Mouse (Mus musculus) intestine, postnatal 0 days (tissue): Measurements from ENCODE around the gene Il12rb1. TPM values are rescaled to one million over a fixed set of nuclear protein-coding genes. Genes with fewer than 3 reads are reported as not detected.

Experiments
- ATAC-seq: fragments of 200-750 bp; cut with Nextera tagmentation; 2 replicates; pipeline ENCODE4 v1.8.0; 2017; ENCODE audit warnings: mild to moderate bottlenecking, moderate TSS enrichment, moderate library complexity
- H3K27ac ChIP-seq: fragments of 300-500 bp; sonication (generic); 2 replicates; pipeline ENCODE4 v1.5.1; 2014; ENCODE audit warnings: mild to moderate bottlenecking, low read depth, low read length, moderate library complexity
- H3K27me3 ChIP-seq: fragments of 300-500 bp; sonication (generic); replicated peaks from 2 replicates; pipeline ENCODE4 v1.6.1; 2014; ENCODE audit warnings: low read length, mixed read lengths; ENCODE audit not compliant: control insufficient read depth, insufficient read depth
- H3K36me3 ChIP-seq: fragments of 300-500 bp; sonication (generic); 2 replicates; pipeline ENCODE4 v1.6.1; 2014; ENCODE audit warnings: mild to moderate bottlenecking, moderate library complexity; ENCODE audit not compliant: control insufficient read depth, insufficient read depth
- H3K4me1 ChIP-seq: fragments of 300-500 bp; sonication (generic); replicated peaks from 2 replicates; pipeline ENCODE4 v1.6.1; 2014; ENCODE audit warnings: antibody characterized with exemption, low read length, mixed read lengths; ENCODE audit not compliant: control insufficient read depth, insufficient read depth
- H3K4me2 ChIP-seq: fragments of 300-500 bp; sonication (generic); replicated peaks from 2 replicates; pipeline ENCODE4 v1.6.1; 2014; ENCODE audit warnings: low read depth, mild to moderate bottlenecking, moderate library complexity
- H3K4me3 ChIP-seq: fragments of 300-500 bp; sonication (generic); 2 replicates; pipeline ENCODE4 v1.5.1; 2014; ENCODE audit warnings: low read depth, low read length
- H3K9ac ChIP-seq: fragments of 300-500 bp; sonication (generic); 2 replicates; pipeline ENCODE4 v1.6.1; 2014; ENCODE audit warnings: mild to moderate bottlenecking, low read depth, low read length
- H3K9me3 ChIP-seq: fragments of 300-500 bp; sonication (generic); 2 replicates; pipeline ENCODE4 v1.6.1; 2016; ENCODE audit warnings: mixed run types; ENCODE audit not compliant: control insufficient read depth
- CTCF ChIP-seq: sonication (generic); IDR thresholded peaks from 2 replicates; pipeline ENCODE4 v1.5.1; 2016; ENCODE audit warnings: low read depth, mild to moderate bottlenecking, control low read depth, antibody characterized with exemption, moderate library complexity
- WGBS: fragments of 180-500 bp; shearing (Covaris S2); extraction: QIAGEN DNeasy Blood & Tissue Kit; methylation state at CpG from one replicate; pipeline ENCODE4 v1.1.7; 2014; 5-methylcytosine and 5-hydroxymethylcytosine counted together
- polyA plus RNA-seq: library from polyadenylated mRNA; unstranded; fragments of >200 nt; fragmentation: Nextera tagmentation; extraction: Ambion mirVana; gene quantifications from 2 replicates; pipeline ENCODE4 v1.2.1, GENCODE M21; 2015

Gene Il12rb1
- polyA plus RNA-seq, 1 experiment from 2014 or later = 0.29 TPM

GRCm38 (mm10) chr8:70768231-70768776 lies 39.9 kb upstream of the Il12rb1 start:
- no peak for ATAC-seq
- H3K27ac ChIP-seq = no peak overlapping the region; the same call in 1 of the 2 replicates
- H3K4me1 ChIP-seq = peaks cover 8% of the 10 kb centered on the region; the same call in 1 of the 2 replicates
- H3K9me3 ChIP-seq = no peaks in the 10 kb centered on the region
- no peaks in the 10 kb centered on the region for H3K27me3 ChIP-seq
- H3K4me2 ChIP-seq = no peak overlapping the region
- 92% methylated on average over 32 of the region's 32 CpGs for WGBS
- no peak overlapping the region for H3K4me3 ChIP-seq
- TF ChIP-seq CTCF = no peak
- peaks cover 53% of the 10 kb centered on the region for H3K36me3 ChIP-seq
- H3K9ac ChIP-seq = no peak overlapping the region

GRCm38 (mm10) chr8:70768956-70769355 lies 39.3 kb upstream of the Il12rb1 start:
- no peak for ATAC-seq
- no peaks in the 10 kb centered on the region for H3K9me3 ChIP-seq
- H3K36me3 ChIP-seq = peaks cover 50% of the 10 kb centered on the region
- no peak overlapping the region for H3K4me3 ChIP-seq
- no peak overlapping the region for H3K4me2 ChIP-seq
- no peak for TF ChIP-seq CTCF
- no peaks in the 10 kb centered on the region for H3K27me3 ChIP-seq
- H3K4me1 ChIP-seq = peaks cover 15% of the 10 kb centered on the region; the same call in 1 of the 2 replicates
- H3K9ac ChIP-seq = no peak overlapping the region
- WGBS = 84% methylated on average over 16 of the region's 16 CpGs
- no peak overlapping the region for H3K27ac ChIP-seq

GRCm38 (mm10) chr8:70769359-70769758 lies 38.9 kb upstream of the Il12rb1 start:
- peaks cover 50% of the 10 kb centered on the region for H3K36me3 ChIP-seq
- H3K4me2 ChIP-seq = no peak overlapping the region
- H3K27ac ChIP-seq = no peak overlapping the region
- TF ChIP-seq CTCF = peak; percentile 100
- H3K9me3 ChIP-seq = no peaks in the 10 kb centered on the region
- ATAC-seq = peak; percentile 52; the same call in 1 of the 2 replicates
- H3K4me3 ChIP-seq = no peak overlapping the region
- H3K4me1 ChIP-seq = peaks cover 19% of the 10 kb centered on the region; the same call in 1 of the 2 replicates
- no peak overlapping the region for H3K9ac ChIP-seq
- no peaks in the 10 kb centered on the region for H3K27me3 ChIP-seq
- 6% methylated on average over 26 of the region's 26 CpGs for WGBS

GRCm38 (mm10) chr8:70769858-70770257 lies 38.4 kb upstream of the Il12rb1 start:
- H3K4me1 ChIP-seq = peaks cover 23% of the 10 kb centered on the region; the same call in 1 of the 2 replicates
- no peak for TF ChIP-seq CTCF
- no peak overlapping the region for H3K9ac ChIP-seq
- WGBS = 76% methylated on average over 12 of the region's 12 CpGs
- no peak overlapping the region for H3K4me3 ChIP-seq
- H3K36me3 ChIP-seq = peaks cover 55% of the 10 kb centered on the region
- no peak overlapping the region for H3K27ac ChIP-seq
- no peak for ATAC-seq
- no peaks in the 10 kb centered on the region for H3K27me3 ChIP-seq
- no peak overlapping the region for H3K4me2 ChIP-seq
- H3K9me3 ChIP-seq = no peaks in the 10 kb centered on the region

- Histone ChIP-seq H3K4me2 (no peak overlapping the region), H3K36me3 (peaks cover 55% of the 10 kb centered on the region), H3K9me3 (no peaks in the 10 kb centered on the region), H3K4me1 (peaks cover 30% of the 10 kb centered on the region; the same call in 1 of the 2 replicates), H3K27me3 (no peaks in the 10 kb centered on the region), H3K9ac (no peak overlapping the region), H3K4me3 (no peak overlapping the region), H3K27ac (no peak overlapping the region)
- ATAC-seq = no peak
- 96% methylated on average over 13 of the region's 13 CpGs for WGBS
- no peak for TF ChIP-seq CTCF
These were observed 37.5 kb upstream of the Il12rb1 start for GRCm38 (mm10) chr8:70770748-70771147.

- WGBS = 85% methylated on average over 7 of the region's 7 CpGs
- Histone ChIP-seq H3K9me3 (no peaks in the 10 kb centered on the region), H3K9ac (no peak overlapping the region), H3K27me3 (no peaks in the 10 kb centered on the region), H3K36me3 (peaks cover 55% of the 10 kb centered on the region), H3K4me3 (no peak overlapping the region), H3K27ac (no peak overlapping the region), H3K4me2 (no peak overlapping the region), H3K4me1 (peaks cover 32% of the 10 kb centered on the region; the same call in 1 of the 2 replicates)
- TF ChIP-seq CTCF = no peak
- no peak for ATAC-seq
These were observed 37.0 kb upstream of the Il12rb1 start for GRCm38 (mm10) chr8:70771217-70771616.
